Mouse (Mus musculus): ENCODE results near the gene Olfr556.

GRCm38 (mm10) chr7:102619608-102620007 lies 45.1 kb upstream of the Olfr556 start:
- TF ChIP-seq CTCF (IDR thresholded peaks at IDR 0.05; ENCODE audit: borderline replicate concordance, insufficient read depth, low read length) (no peak), POLR2A (IDR thresholded peaks at IDR 0.05; ENCODE audit: low read depth, low read length) (no peak)

Measured in embryonic fibroblast, embryonic 13.5 days (primary cell).